Mouse (Mus musculus) kidney, adult 2 months (tissue): ENCODE results near the gene Hif3a. TPM values are rescaled to one million over a fixed set of nuclear protein-coding genes. Genes with fewer than 3 reads are reported as not detected.

ENCODE experiments used
- DNase-seq: peaks from one replicate; pipeline ENCODE4 v3.0.0; 2021
- H3K27ac ChIP-seq: fragments of 200-500 bp; 2 replicates; pipeline ENCODE4 v1.5.1; 2012; ENCODE audit warnings: low read depth, low read length, control low read depth, inconsistent platforms; ENCODE audit not compliant: insufficient read depth
- H3K27me3 ChIP-seq: fragments of 200-500 bp; replicated peaks from 2 replicates; pipeline ENCODE4 v1.6.1; 2012; ENCODE audit warnings: mild to moderate bottlenecking, moderate library complexity, low read length, inconsistent platforms; ENCODE audit not compliant: control insufficient read depth, insufficient read depth
- H3K36me3 ChIP-seq: fragments of 200-500 bp; 2 replicates; pipeline ENCODE4 v1.6.1; 2012; ENCODE audit warnings: mild to moderate bottlenecking, moderate library complexity, low read length, inconsistent platforms; ENCODE audit not compliant: control insufficient read depth, insufficient read depth
- H3K4me1 ChIP-seq: fragments of 200-500 bp; 2 replicates; pipeline ENCODE4 v1.6.1; 2011; ENCODE audit warnings: low read length; ENCODE audit not compliant: control insufficient read depth, insufficient read depth
- H3K4me3 ChIP-seq: fragments of 200-500 bp; 2 replicates; pipeline ENCODE4 v1.5.1; 2011; ENCODE audit warnings: mild to moderate bottlenecking, low read depth, low read length, control low read depth; ENCODE audit not compliant: insufficient read depth
- CTCF ChIP-seq: fragments of 200-500 bp; conservative IDR thresholded peaks from 2 replicates; pipeline ENCODE4 v1.5.1; 2011; ENCODE audit warnings: low read depth, mild to moderate bottlenecking, control low read depth, low read length, moderate library complexity, mixed read lengths; ENCODE audit not compliant: insufficient read depth, insufficient read length
- POLR2A ChIP-seq: fragments of 200-500 bp; IDR thresholded peaks from one replicate; pipeline ENCODE4 v1.6.1; 2011; ENCODE audit warnings: low read depth, low read length, control low read depth
- WGBS: fragments of 180-500 bp; shearing (Covaris S2); methylation state at CpG from one replicate; pipeline ENCODE4 v1.1.7; 2018; 5-methylcytosine and 5-hydroxymethylcytosine counted together
- polyA plus RNA-seq: library from polyadenylated mRNA; depleted of rRNA; stranded (reverse); fragments of >200 nt; gene quantifications from 2 replicates; pipeline ENCODE4 v1.2.3, GENCODE M21; 2012

Gene Hif3a
- polyA plus RNA-seq, 1 experiment: 0.95 TPM

DNA sequence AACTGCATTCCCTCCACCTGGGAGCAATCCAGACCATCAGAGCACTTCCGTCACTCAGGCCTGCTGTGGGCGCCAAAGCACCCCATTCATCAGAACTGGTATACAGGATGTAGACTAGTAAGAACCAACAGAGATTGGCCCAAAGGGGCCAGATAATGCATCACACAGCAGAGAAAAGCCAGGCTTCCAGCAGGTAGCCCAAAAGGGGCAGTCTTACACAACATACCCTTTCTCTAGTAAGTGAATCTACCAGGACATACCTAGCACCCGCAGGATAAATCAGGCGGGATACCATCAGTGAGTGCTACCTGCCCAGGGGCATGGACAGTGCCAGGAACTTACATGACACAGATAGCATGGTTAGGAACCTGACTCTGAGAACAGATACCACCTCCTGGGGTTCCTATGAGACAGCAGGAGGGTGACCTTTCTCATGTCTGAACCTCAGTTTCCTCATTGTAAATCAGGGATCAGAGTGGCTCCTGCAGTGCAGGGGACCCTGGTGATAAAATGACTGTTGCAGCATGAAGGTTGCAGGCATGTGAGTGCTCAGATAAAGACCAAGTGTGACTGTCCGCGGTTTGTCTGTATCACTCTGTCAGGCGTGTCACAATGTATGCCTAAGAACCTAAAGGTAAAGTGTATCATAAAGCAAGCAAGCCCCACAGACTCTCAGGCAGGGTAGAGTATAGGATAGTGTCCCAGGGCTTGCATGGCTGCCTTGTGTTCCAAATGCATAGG is 42.6 kb downstream of the Hif3a start:
- WGBS: 82% methylated on average over 7 of the region's 7 CpGs
- no peaks in the 10 kb centered on the region for H3K27me3 ChIP-seq
- peaks cover 34% of the 10 kb centered on the region for H3K4me1 ChIP-seq
- no peaks in the 10 kb centered on the region for H3K36me3 ChIP-seq
- no peak overlapping the region for H3K27ac ChIP-seq
- no peak for DNase-seq
- TF ChIP-seq POLR2A (no peak), CTCF (no peak)
- no peak overlapping the region for H3K4me3 ChIP-seq

DNA sequence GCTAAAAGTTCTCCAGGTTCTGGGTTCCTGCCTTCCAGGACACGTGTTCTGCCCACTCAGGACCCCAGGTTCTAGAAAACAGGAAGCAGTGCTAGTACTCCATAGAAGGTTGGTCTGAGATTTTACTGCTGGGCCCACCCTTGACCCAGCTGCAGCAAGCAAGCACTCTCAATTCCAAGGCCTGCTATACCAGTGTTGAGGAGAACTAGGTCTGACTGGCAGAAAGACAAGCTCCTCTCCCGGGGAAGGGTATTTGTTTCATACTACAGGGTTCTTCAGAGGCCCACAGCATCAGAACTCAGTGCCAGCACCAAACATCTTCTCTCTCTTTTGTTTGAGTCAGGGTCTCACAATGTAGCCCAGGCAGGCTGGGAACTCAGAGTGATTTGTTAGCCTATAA is 44.3 kb downstream of the Hif3a start:
- 0 out of 2 replicates have a peak overlapping the region, but pooled peaks have one; percentile 33 for H3K27ac ChIP-seq
- peaks cover 17% of the 10 kb centered on the region for H3K4me1 ChIP-seq
- H3K27me3 ChIP-seq: no peaks in the 10 kb centered on the region
- no peak for DNase-seq
- H3K36me3 ChIP-seq: no peaks in the 10 kb centered on the region
- no peak overlapping the region for H3K4me3 ChIP-seq
- TF ChIP-seq CTCF (no peak), POLR2A (no peak)
- WGBS: 54% methylated on average over 2 of the region's 2 CpGs

- no peaks in the 10 kb centered on the region for H3K27me3 ChIP-seq
- no peaks in the 10 kb centered on the region for H3K36me3 ChIP-seq
- peaks cover 14% of the 10 kb centered on the region; the same call in 1 of the 2 replicates for H3K4me1 ChIP-seq
- WGBS: 22% methylated on average over 1 of the region's 1 CpGs
- TF ChIP-seq CTCF (no peak), POLR2A (no peak)
- H3K27ac ChIP-seq: no peak overlapping the region
- peak; percentile 97 for DNase-seq
- no peak overlapping the region for H3K4me3 ChIP-seq
Observed at GRCm38 (mm10) chr7:17017036-17017435, 45.2 kb downstream of the Hif3a start.

- 76% methylated on average over 6 of the region's 6 CpGs for WGBS
- H3K4me1 ChIP-seq: peaks cover 14% of the 10 kb centered on the region; the same call in 1 of the 2 replicates
- H3K4me3 ChIP-seq: no peak overlapping the region
- H3K27me3 ChIP-seq: no peaks in the 10 kb centered on the region
- DNase-seq: no peak
- no peak overlapping the region for H3K27ac ChIP-seq
- TF ChIP-seq POLR2A: no peak
- no peaks in the 10 kb centered on the region for H3K36me3 ChIP-seq
Observed at GRCm38 (mm10) chr7:17015381-17015780, 46.8 kb downstream of the Hif3a start.

- TF ChIP-seq CTCF (no peak), POLR2A (no peak)
- Histone ChIP-seq H3K36me3 (0 out of 2 replicates have a peak, but pooled peaks cover 2% of the 10 kb centered on the region), H3K4me1 (peaks cover 5% of the 10 kb centered on the region; the same call in 1 of the 2 replicates), H3K4me3 (no peak overlapping the region), H3K27me3 (no peaks in the 10 kb centered on the region), H3K27ac (no peak overlapping the region)
- WGBS: 89% methylated on average over 7 of the region's 7 CpGs
- DNase-seq: no peak
Observed at GRCm38 (mm10) chr7:17011909-17012590, 50.2 kb downstream of the Hif3a start.

DNA sequence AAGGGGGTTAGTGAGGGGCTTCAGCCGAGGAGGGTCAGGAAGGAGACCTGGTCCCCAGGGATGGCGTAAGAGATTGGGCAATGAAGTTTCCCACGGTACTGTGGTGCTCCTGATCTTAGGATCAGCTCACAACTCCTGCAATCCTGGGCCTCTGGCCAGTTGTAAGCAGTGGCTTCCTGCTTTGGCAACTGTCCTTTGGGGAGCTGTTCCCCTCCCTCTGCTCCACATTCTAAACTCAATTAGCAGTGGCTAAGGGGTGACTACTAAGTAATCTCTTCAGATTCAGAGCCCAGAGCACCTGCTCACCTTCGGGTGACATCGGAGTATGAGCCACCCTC is 52.2 kb downstream of the Hif3a start:
- Histone ChIP-seq H3K4me1 (no peaks in the 10 kb centered on the region), H3K4me3 (no peak overlapping the region), H3K27me3 (no peaks in the 10 kb centered on the region), H3K27ac (no peak overlapping the region), H3K36me3 (0 out of 2 replicates have a peak, but pooled peaks cover 2% of the 10 kb centered on the region)
- 73% methylated on average over 5 of the region's 5 CpGs for WGBS
- no peak for DNase-seq
- TF ChIP-seq POLR2A: no peak
- no peak for TF ChIP-seq CTCF

GRCm38 (mm10) chr7:17009326-17010009 is 52.8 kb downstream of the Hif3a start:
- no peaks in the 10 kb centered on the region for H3K27me3 ChIP-seq
- H3K27ac ChIP-seq: no peak overlapping the region
- H3K4me1 ChIP-seq: peaks cover under 1% of the 10 kb centered on the region; the same call in 1 of the 2 replicates
- 0 out of 2 replicates have a peak, but pooled peaks cover 2% of the 10 kb centered on the region for H3K36me3 ChIP-seq
- no peak for DNase-seq
- no peak overlapping the region for H3K4me3 ChIP-seq
- WGBS: 84% methylated on average over 16 of the region's 16 CpGs
- TF ChIP-seq CTCF: no peak
